Mouse (Mus musculus): ENCODE results near the gene Klhl42. TPM values are rescaled to one million over a fixed set of nuclear protein-coding genes. Genes with fewer than 3 reads are reported as not detected.

Klhl42 gene
- polyA plus RNA-seq, 1 experiment from 2014 or later: 6.4 TPM

Other genes with a start within 250 kb of the Klhl42 start
- not detected in 2 replicates for gene Smco2, start 241.3 kb upstream of the Klhl42 start, polyA plus RNA-seq (2015; fragmentation: Nextera tagmentation; extraction: Ambion mirVana)
- 14.2 and 19.4 TPM in 2 replicates for gene Ppfibp1, start 202.9 kb upstream of the Klhl42 start, polyA plus RNA-seq (2015; fragmentation: Nextera tagmentation; extraction: Ambion mirVana)
- not detected in 2 replicates for gene 1700034J05Rik, start 137.0 kb upstream of the Klhl42 start, polyA plus RNA-seq (2015; fragmentation: Nextera tagmentation; extraction: Ambion mirVana)
- gene Rep15, start 58.8 kb upstream of the Klhl42 start, polyA plus RNA-seq (2015; fragmentation: Nextera tagmentation; extraction: Ambion mirVana): 0.66 and 0.75 TPM in 2 replicates
- gene Mrps35, start 48.6 kb upstream of the Klhl42 start, polyA plus RNA-seq (2015; fragmentation: Nextera tagmentation; extraction: Ambion mirVana): 82.5 and 88.5 TPM in 2 replicates
- 0.72 and 1.7 TPM in 2 replicates for gene Mansc4, start 4.3 kb upstream of the Klhl42 start, polyA plus RNA-seq (2015; fragmentation: Nextera tagmentation; extraction: Ambion mirVana)
- 0.89 and 1.2 TPM in 2 replicates for gene Pthlh, start 172.8 kb downstream of the Klhl42 start, polyA plus RNA-seq (2015; fragmentation: Nextera tagmentation; extraction: Ambion mirVana)

Measured in forebrain, embryonic 15.5 days (tissue).